Mouse (Mus musculus): Measurements from ENCODE around the gene Dnal1.

Dnal1 gene

GRCm38 (mm10) chr12:84185547-84185946 is 71.4 kb downstream of the Dnal1 start:
- DNase-seq (ENCODE audit: low read depth, low spot score): no peak

- DNase-seq (ENCODE audit: low read depth, low spot score): no peak
Observed at GRCm38 (mm10) chr12:84186536-84186935, 72.4 kb downstream of the Dnal1 start.

GRCm38 (mm10) chr12:84186950-84187349 is 72.8 kb downstream of the Dnal1 start:
- no peak for DNase-seq (ENCODE audit: low read depth, low spot score)

GRCm38 (mm10) chr12:84187752-84188601 is 73.8 kb downstream of the Dnal1 start:
- peak; percentile 88 for DNase-seq (ENCODE audit: low read depth, low spot score)

- DNase-seq (ENCODE audit: low read depth, low spot score): no peak
Observed at GRCm38 (mm10) chr12:84188881-84189444, 74.8 kb downstream of the Dnal1 start.

- DNase-seq (ENCODE audit: low read depth, low spot score): peak; percentile 16
Observed at GRCm38 (mm10) chr12:84190151-84190820, 76.1 kb downstream of the Dnal1 start.

GRCm38 (mm10) chr12:84191190-84191589 is 77.0 kb downstream of the Dnal1 start:
- peak; percentile 16 for DNase-seq (ENCODE audit: low read depth, low spot score)

- DNase-seq (ENCODE audit: low read depth, low spot score): no peak
Observed at GRCm38 (mm10) chr12:84191770-84192169, 77.6 kb downstream of the Dnal1 start.

GRCm38 (mm10) chr12:84192280-84192679 is 78.1 kb downstream of the Dnal1 start:
- peak; percentile 70 for DNase-seq (ENCODE audit: low read depth, low spot score)

- peak; percentile 83 for DNase-seq (ENCODE audit: low read depth, low spot score)
Observed at GRCm38 (mm10) chr12:84192741-84193641, 78.8 kb downstream of the Dnal1 start.

GRCm38 (mm10) chr12:84193642-84194399 is 79.7 kb downstream of the Dnal1 start:
- peak; percentile 97 for DNase-seq (ENCODE audit: low read depth, low spot score)

- DNase-seq (ENCODE audit: low read depth, low spot score): peak; percentile 68
Observed at GRCm38 (mm10) chr12:84194400-84195109, 80.4 kb downstream of the Dnal1 start.

- DNase-seq (ENCODE audit: low read depth, low spot score): peak; percentile 75
Observed at GRCm38 (mm10) chr12:84195195-84195594, 81.0 kb downstream of the Dnal1 start.

Measured in A20 (cell line).